Mouse (Mus musculus) thymus, adult 2 months (tissue): ENCODE results near the gene Emc1. TPM values are rescaled to one million over a fixed set of nuclear protein-coding genes. Genes with fewer than 3 reads are reported as not detected.

Experiments
- DNase-seq: peaks from one replicate; pipeline ENCODE4 v3.0.0; 2021
- H3K27ac ChIP-seq: fragments of 200-500 bp; 2 replicates; pipeline ENCODE4 v1.5.1; 2012; ENCODE audit warnings: low read length, control low read depth; ENCODE audit not compliant: control insufficient read depth, insufficient read depth
- H3K27me3 ChIP-seq: fragments of 200-500 bp; 2 replicates; pipeline ENCODE4 v1.6.1; 2012; ENCODE audit warnings: mild to moderate bottlenecking, low read length, moderate library complexity, mixed read lengths; ENCODE audit not compliant: control insufficient read depth, insufficient read depth
- H3K36me3 ChIP-seq: fragments of 200-500 bp; 2 replicates; pipeline ENCODE4 v1.6.1; 2012; ENCODE audit warnings: mild to moderate bottlenecking, low read length, moderate library complexity; ENCODE audit not compliant: control insufficient read depth, insufficient read depth
- H3K4me1 ChIP-seq: fragments of 200-500 bp; replicated peaks from 2 replicates; pipeline ENCODE4 v1.6.1; 2012; ENCODE audit warnings: low read length; ENCODE audit not compliant: control insufficient read depth, insufficient read depth
- H3K4me3 ChIP-seq: fragments of 200-500 bp; 2 replicates; pipeline ENCODE4 v1.5.1; 2012; ENCODE audit warnings: mild to moderate bottlenecking, low read length, control low read depth, moderate library complexity; ENCODE audit not compliant: control insufficient read depth, insufficient read depth
- CTCF ChIP-seq: fragments of 200-500 bp; IDR thresholded peaks from 2 replicates; pipeline ENCODE4 v1.5.1; 2012; ENCODE audit warnings: mild to moderate bottlenecking, control low read depth, low read length, moderate library complexity, borderline replicate concordance; ENCODE audit not compliant: control insufficient read depth, poor library complexity, insufficient read depth; ENCODE audit errors: extremely low read depth
- POLR2A ChIP-seq: fragments of 200-500 bp; IDR thresholded peaks from 2 replicates; pipeline ENCODE4 v1.6.1; 2012; ENCODE audit warnings: mild to moderate bottlenecking, low read length, control low read depth, moderate library complexity; ENCODE audit not compliant: control insufficient read depth, poor library complexity, insufficient read depth; ENCODE audit errors: extremely low read depth
- WGBS: fragments of 180-500 bp; shearing (Covaris S2); methylation state at CpG from one replicate; pipeline ENCODE4 v1.1.7; 2018; 5-methylcytosine and 5-hydroxymethylcytosine counted together
- polyA plus RNA-seq: library from polyadenylated mRNA; depleted of rRNA; stranded (reverse); fragments of >200 nt; gene quantifications from 2 replicates; pipeline ENCODE4 v1.2.3, GENCODE M21; 2012

The Emc1 gene
- polyA plus RNA-seq, 1 experiment: 34.2 TPM

DNA sequence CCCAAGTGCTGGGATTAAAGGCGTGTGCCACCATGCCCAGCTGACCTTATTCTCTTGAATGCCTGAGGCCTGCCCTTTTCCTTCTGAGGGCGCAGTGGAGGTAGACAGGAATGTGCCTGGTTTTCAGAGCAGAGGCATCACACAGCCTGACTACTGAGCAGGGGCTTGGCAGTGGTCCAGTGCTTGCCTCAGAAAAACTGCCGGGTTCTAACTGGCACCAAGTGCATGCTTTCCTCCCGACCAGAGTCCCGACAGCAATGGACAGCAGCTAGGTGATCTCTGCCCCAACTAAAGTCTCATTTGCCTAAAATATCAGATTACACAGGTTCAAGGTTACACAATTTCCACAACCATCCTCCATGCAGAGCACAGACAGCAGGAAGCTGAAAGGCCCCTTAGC is 8.7 kb upstream of the Emc1 start:
- TF ChIP-seq POLR2A: no peak
- no peak for TF ChIP-seq CTCF
- H3K36me3 ChIP-seq: peaks cover 19% of the 10 kb centered on the region; the same call in 1 of the 2 replicates
- H3K4me3 ChIP-seq: no peak overlapping the region
- DNase-seq: no peak
- WGBS: 77% methylated on average over 5 of the region's 5 CpGs
- no peaks in the 10 kb centered on the region for H3K4me1 ChIP-seq
- H3K27ac ChIP-seq: no peak overlapping the region
- H3K27me3 ChIP-seq: no peaks in the 10 kb centered on the region

DNA sequence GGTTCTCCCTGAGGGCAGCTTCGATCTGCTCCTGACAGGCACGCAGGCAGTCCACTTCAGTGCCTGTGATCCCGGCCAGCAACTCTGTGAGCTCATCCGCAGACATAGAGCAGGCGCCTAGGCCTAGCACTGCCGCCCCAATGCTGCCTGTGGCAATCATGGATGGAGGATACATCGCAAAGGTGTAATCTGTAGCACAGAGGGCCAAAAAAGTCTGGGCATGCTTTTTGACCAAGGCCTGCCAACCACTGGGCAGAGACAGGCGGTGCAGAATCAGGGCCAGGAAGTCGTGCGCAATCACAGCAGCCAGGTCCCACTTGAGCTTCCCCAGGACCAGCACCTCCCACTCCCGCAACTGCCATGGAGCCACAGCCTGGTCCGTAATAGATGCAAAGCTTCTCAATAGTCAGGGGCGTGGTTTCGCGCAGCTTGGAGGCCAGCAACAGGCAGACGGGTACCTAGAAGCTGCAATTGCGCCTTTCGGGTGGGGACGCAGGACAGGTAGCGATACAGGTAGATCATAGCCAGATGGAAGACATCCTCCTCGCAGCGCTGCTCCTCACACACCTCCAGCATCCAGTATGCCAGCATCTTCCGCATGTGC is 6.9 kb upstream of the Emc1 start:
- TF ChIP-seq POLR2A: no peak
- TF ChIP-seq CTCF: no peak
- Histone ChIP-seq H3K4me3 (no peak overlapping the region), H3K4me1 (no peaks in the 10 kb centered on the region), H3K27me3 (no peaks in the 10 kb centered on the region), H3K27ac (no peak overlapping the region), H3K36me3 (peaks cover 24% of the 10 kb centered on the region)
- 96% methylated on average over 23 of the region's 23 CpGs for WGBS
- DNase-seq: no peak

DNA sequence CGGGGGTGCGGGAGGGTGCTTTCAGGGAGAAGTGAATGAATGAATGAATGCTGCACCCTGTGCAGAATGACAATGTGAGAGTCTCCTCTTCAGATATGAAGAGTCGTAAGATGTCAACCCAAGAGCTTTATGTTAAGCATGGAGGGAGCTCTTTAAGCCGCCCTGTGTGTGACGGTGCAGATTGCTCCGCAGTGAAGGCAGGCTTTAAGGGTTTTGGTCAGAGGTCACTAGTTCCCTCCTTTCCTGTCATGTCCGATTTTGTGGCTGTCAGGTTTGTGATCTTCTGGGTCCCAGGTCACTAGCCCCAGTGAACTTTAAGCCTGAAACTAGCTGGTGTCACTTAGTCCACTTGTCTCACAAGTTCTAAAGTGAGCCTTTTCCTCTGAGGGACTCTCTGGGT is 445 bp downstream of the Emc1 start:
- no peaks in the 10 kb centered on the region for H3K27me3 ChIP-seq
- peak overlapping the region; percentile 69 for H3K4me3 ChIP-seq
- peaks cover 14% of the 10 kb centered on the region for H3K36me3 ChIP-seq
- no peak for DNase-seq
- TF ChIP-seq CTCF: no peak
- no peak for TF ChIP-seq POLR2A
- WGBS: 1% methylated on average over 7 of the region's 7 CpGs
- no peak overlapping the region for H3K27ac ChIP-seq
- H3K4me1 ChIP-seq: peaks cover 15% of the 10 kb centered on the region

DNA sequence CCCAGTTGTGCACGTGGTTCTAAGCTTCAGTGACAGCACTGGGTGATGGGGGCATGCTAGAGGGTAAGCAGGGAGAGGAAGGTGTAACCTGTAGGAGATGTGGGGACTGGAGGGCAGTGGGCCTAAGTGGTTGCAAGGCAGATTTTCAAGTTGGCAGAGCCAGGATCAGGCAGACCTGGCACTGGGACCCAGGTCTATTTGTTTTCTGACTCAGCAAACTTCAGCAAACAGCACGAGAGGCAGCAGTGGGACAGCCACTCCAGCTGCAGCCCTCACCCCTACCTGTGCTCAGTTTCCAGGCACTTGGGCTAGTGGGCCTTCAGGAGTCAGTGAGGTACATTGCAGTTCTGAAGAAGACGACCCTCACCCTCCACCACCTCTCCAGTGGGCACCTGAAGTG is 4.8 kb downstream of the Emc1 start:
- Histone ChIP-seq H3K36me3 (peaks cover 29% of the 10 kb centered on the region), H3K4me3 (no peak overlapping the region), H3K27me3 (no peaks in the 10 kb centered on the region), H3K4me1 (peaks cover 5% of the 10 kb centered on the region), H3K27ac (no peak overlapping the region)
- WGBS: 93% methylated on average over 3 of the region's 3 CpGs
- TF ChIP-seq POLR2A: no peak
- no peak for TF ChIP-seq CTCF
- DNase-seq: no peak

DNA sequence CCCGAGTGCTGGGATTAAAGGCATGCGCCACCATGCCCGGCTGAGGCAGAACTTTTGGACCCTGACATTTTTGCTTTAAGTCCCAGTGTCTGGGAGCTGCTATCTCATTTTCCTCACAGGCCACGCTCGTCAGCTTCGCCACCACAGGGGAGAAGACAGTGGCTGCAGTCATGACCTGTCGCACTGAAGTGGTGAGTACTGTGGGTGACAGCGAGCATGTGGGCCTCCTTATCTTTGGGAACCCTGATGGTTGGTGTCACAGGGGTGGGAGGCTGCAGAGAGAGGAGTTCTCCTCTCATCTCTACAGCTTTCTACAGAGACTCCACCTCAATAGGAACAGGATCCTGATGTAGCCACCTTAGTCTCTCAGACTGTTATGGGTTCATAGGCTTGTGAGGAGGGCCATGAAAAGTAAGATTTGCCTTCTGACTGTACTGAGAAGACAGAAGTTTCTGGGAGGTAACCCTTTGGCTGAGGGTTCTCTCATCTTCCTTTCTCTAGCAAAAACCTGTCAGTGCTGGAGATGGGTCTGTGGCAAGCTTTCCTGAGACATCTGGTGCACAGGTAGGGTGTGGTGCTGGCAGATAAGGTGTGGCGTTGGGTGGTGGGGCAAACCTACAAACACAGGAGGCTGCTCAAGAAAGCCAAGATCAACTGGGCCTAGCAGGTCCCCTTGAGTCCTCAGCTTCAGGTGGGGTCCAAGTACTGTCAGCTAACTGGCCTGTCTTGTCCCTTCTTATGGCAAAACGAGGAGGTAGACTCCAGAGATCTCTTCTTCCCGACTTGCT is 8.6 kb downstream of the Emc1 start:
- TF ChIP-seq CTCF: no peak
- no peak for TF ChIP-seq POLR2A
- H3K4me3 ChIP-seq: no peak overlapping the region
- DNase-seq: no peak
- H3K27ac ChIP-seq: no peak overlapping the region
- no peaks in the 10 kb centered on the region for H3K4me1 ChIP-seq
- 97% methylated on average over 11 of the region's 11 CpGs for WGBS
- H3K36me3 ChIP-seq: peaks cover 61% of the 10 kb centered on the region
- no peaks in the 10 kb centered on the region for H3K27me3 ChIP-seq

DNA sequence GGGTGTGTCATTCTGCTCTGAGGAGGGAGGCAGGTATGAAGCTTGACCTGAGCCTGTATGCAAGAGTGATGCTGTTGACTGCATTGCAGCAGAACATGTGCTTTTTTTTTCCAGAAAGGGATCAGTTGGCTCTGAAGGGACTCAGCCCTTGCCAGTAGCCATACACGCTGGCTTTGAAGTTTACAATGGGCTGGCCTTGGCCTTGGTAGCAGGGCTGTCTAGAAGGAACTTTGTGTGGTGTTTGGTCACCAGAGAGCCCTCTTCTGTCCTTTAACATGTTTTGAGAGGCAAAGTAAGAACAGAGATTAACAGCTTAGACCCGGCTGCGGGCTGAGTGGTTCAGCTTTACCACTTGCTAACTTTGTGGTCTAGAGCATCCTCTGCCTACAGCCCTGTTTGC is 14.9 kb downstream of the Emc1 start:
- 95% methylated on average over 3 of the region's 3 CpGs for WGBS
- Histone ChIP-seq H3K4me3 (no peak overlapping the region), H3K27me3 (no peaks in the 10 kb centered on the region), H3K36me3 (peaks cover 75% of the 10 kb centered on the region), H3K27ac (no peak overlapping the region), H3K4me1 (no peaks in the 10 kb centered on the region)
- TF ChIP-seq CTCF: no peak
- no peak for TF ChIP-seq POLR2A
- DNase-seq: no peak

DNA sequence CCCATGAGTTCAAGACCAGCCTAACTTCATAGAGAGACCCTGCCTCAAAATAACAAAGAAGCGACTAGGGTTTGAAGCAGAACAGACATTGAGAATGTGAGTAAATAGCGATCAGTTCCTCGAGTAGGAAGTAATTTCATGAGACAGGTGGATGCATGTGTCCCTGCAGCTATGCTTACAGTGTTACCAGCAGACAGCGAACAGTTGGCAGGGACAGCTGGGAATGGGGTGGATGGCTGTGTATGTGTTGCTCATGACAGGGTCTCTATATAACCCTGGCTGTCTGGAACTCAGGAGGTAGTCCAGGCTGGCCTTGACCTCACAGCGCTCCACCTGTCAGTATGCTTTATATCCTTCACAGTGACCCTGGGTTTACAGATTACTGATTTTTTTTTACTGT is 15.7 kb downstream of the Emc1 start:
- Histone ChIP-seq H3K36me3 (peaks cover 72% of the 10 kb centered on the region), H3K4me1 (no peaks in the 10 kb centered on the region), H3K27ac (no peak overlapping the region), H3K27me3 (no peaks in the 10 kb centered on the region), H3K4me3 (no peak overlapping the region)
- DNase-seq: no peak
- TF ChIP-seq POLR2A: no peak
- WGBS: 98% methylated on average over 5 of the region's 5 CpGs
